ENCODE assay signal across 8 mouse cellular contexts in the genomic region with DNA sequence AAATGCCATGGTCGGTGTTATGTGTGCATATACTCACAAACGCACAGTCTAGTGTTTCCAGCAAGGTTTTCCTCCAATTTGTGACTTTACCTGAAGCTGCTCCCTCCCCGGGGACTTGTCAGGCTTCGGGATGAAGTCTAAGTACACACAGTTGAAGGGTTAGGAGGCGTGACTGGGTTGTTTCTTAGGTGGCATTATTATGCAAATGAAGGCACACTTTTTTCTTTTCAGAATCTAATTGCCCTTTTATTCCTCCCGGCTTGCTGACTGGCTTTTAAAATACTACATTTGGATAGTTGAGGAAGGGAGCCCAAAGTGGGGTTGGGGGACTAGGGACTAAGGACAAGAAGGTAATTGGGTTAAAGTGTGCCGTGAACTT. TPM values are rescaled to one million over a fixed set of nuclear protein-coding genes. Genes with fewer than 3 reads are reported as not detected.
DNase-seq lines count a peak whose midpoint lies in the region; ATAC-seq and TF ChIP-seq lines count a peak whose summit lies in the region.

No protein-coding gene starts in this region.

- 32% methylated on average over 7 of the region's 7 CpGs for WGBS in liver, embryonic 11.5 days
- WGBS in liver, embryonic 12.5 days (ENCODE audit: insufficient replicate concordance) = 34% methylated on average over 7 of the region's 7 CpGs
- 9% methylated on average over 7 of the region's 7 CpGs for WGBS in embryonic facial prominence, embryonic 14.5 days
- 19% methylated on average over 7 of the region's 7 CpGs for WGBS in kidney, embryonic 16.5 days
- WGBS in neural tube, embryonic 14.5 days = 4% methylated on average over 7 of the region's 7 CpGs
- 51% methylated on average over 7 of the region's 7 CpGs for WGBS in thymus, adult 2 months

- ATAC-seq in liver, embryonic 11.5 days (replicated peaks; ENCODE audit: low FRiP score) = no peak
- ATAC-seq in liver, embryonic 12.5 days = no peak
- no peak for ATAC-seq in embryonic facial prominence, embryonic 14.5 days (ENCODE audit: low read depth)
- no peak for ATAC-seq in kidney, embryonic 16.5 days (ENCODE audit: low FRiP score, low TSS enrichment)
- ATAC-seq in neural tube, embryonic 14.5 days (ENCODE audit: low read depth) = no peak

- no peak overlapping the region for H3K27ac ChIP-seq in liver, embryonic 11.5 days (ENCODE audit: low read depth, low read length)
- H3K27ac ChIP-seq in liver, embryonic 12.5 days = no peak overlapping the region
- no peak overlapping the region for H3K27ac ChIP-seq in embryonic facial prominence, embryonic 14.5 days (replicated peaks; ENCODE audit: low read depth, low read length)
- H3K27ac ChIP-seq in kidney, embryonic 16.5 days (ENCODE audit: low read length) = no peak overlapping the region
- no peak overlapping the region for H3K27ac ChIP-seq in neural tube, embryonic 14.5 days (ENCODE audit: low read depth, low read length)
- H3K27ac ChIP-seq in thymus, adult 2 months (ENCODE audit: control insufficient read depth, insufficient read depth, low read length) = no peak overlapping the region

- peaks cover 8% of the 10 kb centered on the region for H3K4me1 ChIP-seq in liver, embryonic 11.5 days (replicated peaks; ENCODE audit: control insufficient read depth, insufficient read depth, low read length)
- H3K4me1 ChIP-seq in liver, embryonic 12.5 days = peaks cover 38% of the 10 kb centered on the region
- peaks cover 8% of the 10 kb centered on the region for H3K4me1 ChIP-seq in embryonic facial prominence, embryonic 14.5 days (ENCODE audit: control insufficient read depth, insufficient read depth, low read length)
- H3K4me1 ChIP-seq in kidney, embryonic 16.5 days (ENCODE audit: insufficient read depth, low read length) = peaks cover 22% of the 10 kb centered on the region
- peaks cover 8% of the 10 kb centered on the region for H3K4me1 ChIP-seq in neural tube, embryonic 14.5 days (ENCODE audit: control insufficient read depth, insufficient read depth, low read length)
- peaks cover 11% of the 10 kb centered on the region for H3K4me1 ChIP-seq in thymus, adult 2 months (replicated peaks; ENCODE audit: control insufficient read depth, insufficient read depth, low read length)

- TF ChIP-seq POLR2A in thymus, adult 2 months (IDR thresholded peaks at IDR 0.05; ENCODE audit: control insufficient read depth, extremely low read depth, insufficient read depth, low read length, poor library complexity) = no peak

- 0 out of 2 replicates have a peak overlapping the region, but pooled peaks have one; percentile 3 for H3K4me3 ChIP-seq in liver, embryonic 11.5 days (ENCODE audit: low read depth, low read length)
- H3K4me3 ChIP-seq in liver, embryonic 12.5 days = no peak overlapping the region
- H3K4me3 ChIP-seq in embryonic facial prominence, embryonic 14.5 days (ENCODE audit: low read depth, low read length) = peak overlapping the region; percentile 82
- H3K4me3 ChIP-seq in kidney, embryonic 16.5 days (ENCODE audit: low read length) = peak overlapping the region; percentile 70
- peak overlapping the region; percentile 81; the same call in 1 of the 2 replicates for H3K4me3 ChIP-seq in neural tube, embryonic 14.5 days (ENCODE audit: low read depth, low read length)
- H3K4me3 ChIP-seq in thymus, adult 2 months (ENCODE audit: control insufficient read depth, insufficient read depth, low read length) = no peak overlapping the region

- H3K9ac ChIP-seq in liver, embryonic 11.5 days (ENCODE audit: low read depth, low read length) = no peak overlapping the region
- no peak overlapping the region for H3K9ac ChIP-seq in liver, embryonic 12.5 days
- H3K9ac ChIP-seq in embryonic facial prominence, embryonic 14.5 days (ENCODE audit: low read depth, low read length) = peak overlapping the region; percentile 87
- H3K9ac ChIP-seq in kidney, embryonic 16.5 days (replicated peaks; ENCODE audit: low read length) = peak overlapping the region; percentile 29; the same call in 1 of the 2 replicates
- H3K9ac ChIP-seq in neural tube, embryonic 14.5 days (replicated peaks; ENCODE audit: low read depth, low read length) = no peak overlapping the region

- TF ChIP-seq CTCF in thymus, adult 2 months (IDR thresholded peaks at IDR 0.05; ENCODE audit: borderline replicate concordance, control insufficient read depth, extremely low read depth, insufficient read depth, low read length, poor library complexity) = no peak

- H3K27me3 ChIP-seq in liver, embryonic 11.5 days (replicated peaks; ENCODE audit: control insufficient read depth, insufficient read depth, low read length) = peaks cover 34% of the 10 kb centered on the region
- peaks cover 60% of the 10 kb centered on the region for H3K27me3 ChIP-seq in liver, embryonic 12.5 days (replicated peaks)
- H3K27me3 ChIP-seq in embryonic facial prominence, embryonic 14.5 days (replicated peaks; ENCODE audit: control insufficient read depth, insufficient read depth, low read length) = no peaks in the 10 kb centered on the region
- no peaks in the 10 kb centered on the region for H3K27me3 ChIP-seq in kidney, embryonic 16.5 days (ENCODE audit: insufficient read depth, low read length)
- peaks cover 10% of the 10 kb centered on the region for H3K27me3 ChIP-seq in neural tube, embryonic 14.5 days (ENCODE audit: control insufficient read depth, insufficient read depth, low read length)
- no peaks in the 10 kb centered on the region for H3K27me3 ChIP-seq in thymus, adult 2 months (ENCODE audit: control insufficient read depth, insufficient read depth, low read length)

- no peaks in the 10 kb centered on the region for H3K36me3 ChIP-seq in liver, embryonic 11.5 days (ENCODE audit: control insufficient read depth, insufficient read depth, low read length)
- H3K36me3 ChIP-seq in liver, embryonic 12.5 days = no peaks in the 10 kb centered on the region
- no peaks in the 10 kb centered on the region for H3K36me3 ChIP-seq in embryonic facial prominence, embryonic 14.5 days (ENCODE audit: control insufficient read depth, insufficient read depth, low read length)
- no peaks in the 10 kb centered on the region for H3K36me3 ChIP-seq in kidney, embryonic 16.5 days (ENCODE audit: insufficient read depth, low read length)
- no peaks in the 10 kb centered on the region for H3K36me3 ChIP-seq in neural tube, embryonic 14.5 days (ENCODE audit: control insufficient read depth, insufficient read depth, low read length)
- H3K36me3 ChIP-seq in thymus, adult 2 months (ENCODE audit: control insufficient read depth, insufficient read depth, low read length) = no peaks in the 10 kb centered on the region

- peak overlapping the region; percentile 100 for H3K4me2 ChIP-seq in liver, embryonic 11.5 days
- no peak overlapping the region for H3K4me2 ChIP-seq in liver, embryonic 12.5 days
- peak overlapping the region; percentile 89 for H3K4me2 ChIP-seq in embryonic facial prominence, embryonic 14.5 days (ENCODE audit: low read depth, low read length)
- peak overlapping the region; percentile 99 for H3K4me2 ChIP-seq in kidney, embryonic 16.5 days (replicated peaks; ENCODE audit: low read depth, low read length)
- peak overlapping the region; percentile 98 for H3K4me2 ChIP-seq in neural tube, embryonic 14.5 days (ENCODE audit: low read depth, low read length)

- DNase-seq in liver, embryonic 11.5 days (ENCODE audit: low spot score) = no peak
- peak; percentile 23 for DNase-seq in embryonic facial prominence, embryonic 14.5 days (ENCODE audit: low spot score)
- DNase-seq in urinary bladder, postnatal 4 days (ENCODE audit: low spot score in 2 of 2) = no peak
- no peak for DNase-seq in thymus, adult 2 months
- no peak for DNase-seq in adrenal gland, postnatal 4 days (ENCODE audit: low spot score in 2 of 2)

- no peaks in the 10 kb centered on the region for H3K9me3 ChIP-seq in liver, embryonic 11.5 days (ENCODE audit: control insufficient read depth, low read length)
- H3K9me3 ChIP-seq in liver, embryonic 12.5 days (replicated peaks) = no peaks in the 10 kb centered on the region
- no peaks in the 10 kb centered on the region for H3K9me3 ChIP-seq in embryonic facial prominence, embryonic 14.5 days (ENCODE audit: control insufficient read depth, low read length)
- no peaks in the 10 kb centered on the region for H3K9me3 ChIP-seq in kidney, embryonic 16.5 days (ENCODE audit: low read length)
- no peaks in the 10 kb centered on the region for H3K9me3 ChIP-seq in neural tube, embryonic 14.5 days (ENCODE audit: control insufficient read depth, low read length)

RNA-seq across cellular contexts. Expression of a gene that starts 3.6 kb away (rescaled TPM):
- 16.1 and 16.3 TPM in 2 replicates for polyA plus RNA-seq in liver, embryonic 11.5 days (2014; fragmentation: Nextera tagmentation; extraction: Ambion mirVana)
- 7.5 and 8.1 TPM in 2 replicates for polyA plus RNA-seq in liver, embryonic 12.5 days (2016; fragmentation: Nextera tagmentation; extraction: Ambion mirVana)
- 63.5 and 66.6 TPM in 2 replicates for polyA plus RNA-seq in embryonic facial prominence, embryonic 14.5 days (2014; fragmentation: Nextera tagmentation; extraction: Ambion mirVana)
- polyA plus RNA-seq in kidney, embryonic 16.5 days (2015; fragmentation: Nextera tagmentation; extraction: Ambion mirVana) = 40.5 and 46.7 TPM in 2 replicates
- 121 and 128 TPM in 2 replicates for polyA plus RNA-seq in neural tube, embryonic 14.5 days (2014; fragmentation: Nextera tagmentation; extraction: Ambion mirVana)
- 38.9 and 41.2 TPM in 2 replicates for polyA plus RNA-seq in thymus, adult 2 months (2012; rRNA removed)
- 100 to 1,000 TPM in 1 of 2 experiments, 10 to 100 TPM in 1; 99.7 to 101 TPM for total RNA-seq in adrenal gland, postnatal 4 days (2021)

Comparison
In these comparisons a context has a peak if more than half of its experiments do, and no peak if none do; other contexts are left out.
1. H3K4me3 ChIP-seq: peak in liver, embryonic 11.5 days (single experiment), embryonic facial prominence, embryonic 14.5 days (single experiment), kidney, embryonic 16.5 days (single experiment) and neural tube, embryonic 14.5 days (single experiment); none in liver, embryonic 12.5 days (single experiment) and thymus, adult 2 months (single experiment).
2. H3K9ac ChIP-seq: peak in embryonic facial prominence, embryonic 14.5 days (single experiment) and kidney, embryonic 16.5 days (single experiment); none in liver, embryonic 11.5 days (single experiment), liver, embryonic 12.5 days (single experiment) and neural tube, embryonic 14.5 days (single experiment).